Mouse (Mus musculus) spleen, postnatal 0 days (tissue): ENCODE data around the gene Ggt5. TPM values are rescaled to one million over a fixed set of nuclear protein-coding genes. Genes with fewer than 3 reads are reported as not detected.

Experiments used
- polyA plus RNA-seq: library from polyadenylated mRNA; unstranded; fragments of >200 nt; fragmentation: Nextera tagmentation; extraction: Ambion mirVana; gene quantifications from 2 replicates; pipeline ENCODE4 v1.2.1, GENCODE M21; 2015

The Ggt5 gene
- polyA plus RNA-seq: 5.1 and 8.3 TPM in 2 replicates

DNA sequence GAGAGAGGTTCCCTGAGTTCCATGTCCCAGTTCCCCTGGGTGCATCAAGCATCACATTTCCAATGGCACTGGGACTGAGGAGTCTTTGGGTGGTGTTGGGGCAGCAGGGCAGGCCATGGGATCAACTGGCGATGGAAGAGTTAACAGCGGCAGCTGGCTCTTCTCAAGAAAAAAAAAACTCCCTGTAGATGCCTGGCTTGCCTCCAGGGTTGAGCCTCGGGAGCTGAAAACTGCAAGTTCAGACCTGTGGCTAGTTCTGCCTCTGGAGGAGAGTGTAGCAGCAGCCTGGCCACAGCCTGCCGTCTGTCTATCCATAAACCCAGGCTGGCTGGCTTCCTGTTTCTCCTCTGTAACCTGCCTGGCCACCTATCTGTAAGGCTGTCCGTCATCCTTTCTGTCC, at the start of gene Ggt5:
Gene Ggt5 (plus strand): TSS at position 212 of the 400 bp plus-strand sequence.

DNA sequence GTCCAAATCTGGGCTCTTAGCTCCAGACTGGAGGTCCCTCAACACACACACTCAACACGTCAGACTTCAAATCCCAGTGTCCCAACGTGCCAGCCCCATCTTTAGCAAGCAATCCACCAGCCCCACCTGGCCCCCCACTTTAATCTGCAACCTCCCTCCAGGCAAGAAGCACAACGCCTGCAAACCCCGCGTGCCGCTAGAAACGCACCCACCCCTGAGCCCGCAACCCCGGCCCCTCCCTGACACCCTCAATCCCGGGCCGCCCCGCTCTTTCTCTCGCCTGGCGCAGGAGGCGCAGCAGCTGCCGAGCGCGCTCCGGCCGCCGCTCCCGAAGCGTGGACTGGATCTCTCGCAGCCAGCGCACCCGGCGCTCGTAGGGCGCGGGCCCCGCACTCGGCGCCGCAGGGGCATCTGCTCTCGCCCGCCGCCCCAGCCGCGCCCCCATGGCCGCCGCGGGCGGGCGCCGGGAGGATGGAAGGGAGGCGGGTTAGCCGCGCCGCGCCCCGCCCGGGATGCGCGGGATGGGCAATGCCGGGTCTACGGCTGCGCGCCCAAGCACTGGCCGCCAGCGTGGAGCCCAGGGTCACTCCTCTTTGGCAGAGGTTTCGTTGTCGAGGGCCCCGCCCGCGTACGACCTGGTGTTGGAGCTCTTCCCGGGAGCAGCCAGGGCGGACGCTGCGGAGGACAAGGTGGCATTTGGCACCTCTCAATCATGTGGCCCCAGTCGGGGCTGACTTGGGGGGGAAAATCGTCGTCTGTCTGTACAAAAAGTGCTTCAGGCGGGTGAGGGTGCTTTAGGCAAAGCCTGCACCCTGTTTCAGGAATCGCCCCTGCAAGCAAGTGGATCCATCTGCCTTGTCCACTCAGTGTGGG, 29.2 kb upstream of the Ggt5 start, which contains the start of gene Lrrc75b:
Gene Lrrc75b (minus strand): TSS at position 655 of the 873 bp plus-strand sequence.

DNA sequence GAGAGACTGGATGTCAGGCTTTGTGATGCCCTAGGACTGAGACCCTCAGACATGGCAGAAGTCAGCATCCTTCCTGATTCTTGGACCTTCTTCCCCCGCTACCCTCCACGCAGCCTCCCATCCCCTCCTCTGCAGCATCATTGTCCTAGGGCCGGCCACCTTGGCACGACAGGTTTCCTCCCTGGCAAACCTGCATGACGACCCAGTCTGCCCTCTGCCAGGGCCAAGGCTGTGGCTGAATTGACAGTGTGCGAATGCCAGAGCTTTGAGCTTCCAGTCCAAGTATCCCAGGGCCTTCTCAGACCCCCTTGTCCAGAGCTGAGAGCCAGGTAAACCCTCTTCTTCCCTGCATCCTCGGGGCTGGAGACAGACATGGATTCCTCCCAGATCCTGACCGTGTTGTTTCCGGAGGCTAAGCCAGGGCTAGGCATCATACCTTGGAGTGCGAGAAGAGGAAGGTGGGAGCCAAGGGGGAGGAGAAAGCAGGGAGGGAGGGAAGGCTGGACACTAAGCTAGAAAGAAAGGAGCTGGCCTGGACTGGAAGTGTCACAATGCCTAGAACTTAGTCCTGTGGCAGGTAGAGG, 28.0 kb upstream of the Ggt5 start, which contains the start of gene Ggt1:
Gene Ggt1 (plus strand): TSS at position 534 of the 584 bp plus-strand sequence.

DNA sequence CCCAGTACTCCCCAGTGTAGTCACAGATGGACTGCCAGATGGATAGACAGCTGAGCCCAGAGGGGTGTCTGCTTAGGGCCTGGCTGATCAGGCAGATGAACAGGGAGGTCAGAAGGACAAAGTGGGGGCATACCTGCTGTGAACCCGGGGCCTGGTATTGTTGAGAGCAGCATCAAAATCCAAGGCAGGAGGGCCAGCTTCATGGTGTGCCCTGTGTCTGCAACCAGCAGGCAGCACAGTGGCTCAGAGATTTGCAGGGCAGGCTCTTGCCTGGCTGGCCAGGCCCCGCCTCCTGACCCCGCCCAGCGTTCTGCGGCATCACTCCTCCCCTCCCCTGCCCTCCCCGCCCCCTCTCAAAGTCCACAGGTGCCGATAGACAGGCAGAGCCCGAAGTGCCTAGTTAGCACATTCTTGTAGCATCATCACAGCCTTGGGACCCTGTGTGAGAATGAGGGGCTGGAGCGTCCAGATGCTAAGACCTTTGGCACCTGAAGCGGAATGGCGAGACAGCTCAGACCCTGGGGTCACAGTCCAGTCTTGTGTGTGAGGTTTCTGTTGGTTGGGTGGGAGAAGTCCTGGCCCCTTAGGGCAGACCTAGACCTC, 54.7 kb downstream of the Ggt5 start, which contains the start of gene Susd2:
Gene Susd2 (minus strand): TSS at position 268 of the 603 bp plus-strand sequence.

Other genes starting within 250 kb of the Ggt5 start
- 0.18 and 0.36 TPM in 2 replicates for gene Upb1, start 188.2 kb upstream of the Ggt5 start, polyA plus RNA-seq
- gene Snrpd3, start 71.8 kb upstream of the Ggt5 start, polyA plus RNA-seq: 113 and 129 TPM in 2 replicates
- gene Gucd1, start 71.4 kb upstream of the Ggt5 start, polyA plus RNA-seq: 47.0 and 51.2 TPM in 2 replicates
- gene Lrrc75b, start 29.0 kb upstream of the Ggt5 start, polyA plus RNA-seq: 0.46 and 0.49 TPM in 2 replicates
- 0.85 and 1.6 TPM in 2 replicates for gene Ggt1, start 27.7 kb upstream of the Ggt5 start, polyA plus RNA-seq
- gene Susd2, start 54.7 kb downstream of the Ggt5 start, polyA plus RNA-seq: 3.8 and 3.9 TPM in 2 replicates
- gene Cabin1, start 175.0 kb downstream of the Ggt5 start, polyA plus RNA-seq: 26.2 and 30.1 TPM in 2 replicates
- 18.3 and 25.7 TPM in 2 replicates for gene Ddt, start 184.1 kb downstream of the Ggt5 start, polyA plus RNA-seq
- gene Gm20441, start 191.6 kb downstream of the Ggt5 start, polyA plus RNA-seq: not detected in 2 replicates
- gene Gstt3, start 192.1 kb downstream of the Ggt5 start, polyA plus RNA-seq: 2.4 and 3.0 TPM in 2 replicates
- 6.4 and 7.5 TPM in 2 replicates for gene Gstt1, start 209.2 kb downstream of the Ggt5 start, polyA plus RNA-seq
- gene Gstt4, start 233.2 kb downstream of the Ggt5 start, polyA plus RNA-seq: not detected in 2 replicates
- 16.2 and 20.3 TPM in 2 replicates for gene Gstt2, start 248.1 kb downstream of the Ggt5 start, polyA plus RNA-seq